Mouse (Mus musculus): Measurements from ENCODE around the gene Gm609.

DNA sequence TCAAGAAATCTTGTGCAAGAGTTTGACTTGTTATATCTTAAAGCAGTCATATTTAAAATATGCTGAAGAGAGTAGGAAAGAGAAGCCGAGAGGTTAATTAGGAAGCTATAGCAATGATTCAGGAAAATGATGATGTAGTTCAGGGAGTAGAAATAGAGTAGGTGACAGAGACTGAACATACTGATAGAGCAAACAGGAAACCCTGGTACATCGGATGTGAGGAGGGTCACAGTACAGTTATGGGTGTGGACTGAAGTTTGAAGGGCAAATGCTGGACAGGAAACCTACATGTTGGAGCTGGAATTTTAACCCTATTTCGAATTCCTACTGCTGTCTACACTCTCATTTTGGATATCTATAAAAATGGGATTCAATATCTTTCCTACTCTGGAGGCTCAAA is 113.8 kb downstream of the Gm609 start:
- no peak for TF ChIP-seq POLR2A (IDR thresholded peaks at IDR 0.05; ENCODE audit: insufficient read depth, low read length)
- no peak for TF ChIP-seq CTCF (IDR thresholded peaks at IDR 0.05; ENCODE audit: low read depth, low read length)
- TF ChIP-seq EP300 (IDR thresholded peaks at IDR 0.05; ENCODE audit: insufficient read depth, low read depth, low read length): no peak
